Mouse (Mus musculus) gastrocnemius, adult 2 months (tissue): ENCODE measurements at regions not wholly inside any gene's neighbourhood (a gene's known extent, or its start where the extent isn't known, plus 50 kb on each side); places are given as distances from the start of the nearest gene placed in this dataset.
"Not testable (repeated sequence)": the region's sequence is repeated elsewhere in the genome, so short reads cannot be mapped to it uniquely, and the experiment has no call there.

ENCODE experiments used
- DNase-seq: peaks from one replicate; pipeline ENCODE4 v3.0.0; 2022
- H3K27ac ChIP-seq: fragments of 200-600 bp; 2 replicates; pipeline ENCODE4 v1.8.1; 2022; ENCODE audit warnings: mild to moderate bottlenecking
- H3K4me3 ChIP-seq: fragments of 200-600 bp; 2 replicates; pipeline ENCODE4 v1.8.1; 2022; ENCODE audit warnings: mild to moderate bottlenecking, moderate library complexity
- CTCF ChIP-seq: fragments of 200-600 bp; IDR thresholded peaks from 2 replicates; pipeline ENCODE4 v1.8.1; 2022; ENCODE audit warnings: antibody characterized with exemption, mild to moderate bottlenecking, moderate library complexity
- intact Hi-C: fragments of 180-260 bp; cut with DNase I; formaldehyde crosslinking; loops from one replicate; pipeline ENCODE4 v1.15.1; 2025

DNA sequence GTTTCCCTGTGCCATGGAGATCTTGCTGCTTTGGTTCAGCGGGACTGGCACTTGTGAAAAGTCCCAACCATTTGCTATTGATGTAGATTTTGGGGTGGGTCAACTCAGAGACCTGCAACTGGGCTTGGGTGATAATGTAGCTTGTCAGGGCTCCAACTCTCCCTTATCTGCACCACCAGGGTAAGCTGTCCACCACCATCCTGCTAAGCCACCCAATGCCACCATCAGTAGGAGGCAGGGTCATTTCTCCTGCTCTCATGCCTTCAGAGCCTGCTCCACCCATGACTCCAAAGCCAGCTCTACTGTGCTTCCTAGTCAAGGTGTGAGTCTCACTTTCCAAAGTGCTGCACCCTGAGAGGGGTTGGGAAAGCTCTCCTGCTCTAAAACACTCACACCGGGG is 776.2 kb downstream of the Diaph2 start:
- H3K4me3 ChIP-seq, result no peak overlapping the region
- TF ChIP-seq CTCF, result no peak
- intact Hi-C loops, result no loop called here
- H3K27ac ChIP-seq, result no peak overlapping the region
- DNase-seq, result no peak

DNA sequence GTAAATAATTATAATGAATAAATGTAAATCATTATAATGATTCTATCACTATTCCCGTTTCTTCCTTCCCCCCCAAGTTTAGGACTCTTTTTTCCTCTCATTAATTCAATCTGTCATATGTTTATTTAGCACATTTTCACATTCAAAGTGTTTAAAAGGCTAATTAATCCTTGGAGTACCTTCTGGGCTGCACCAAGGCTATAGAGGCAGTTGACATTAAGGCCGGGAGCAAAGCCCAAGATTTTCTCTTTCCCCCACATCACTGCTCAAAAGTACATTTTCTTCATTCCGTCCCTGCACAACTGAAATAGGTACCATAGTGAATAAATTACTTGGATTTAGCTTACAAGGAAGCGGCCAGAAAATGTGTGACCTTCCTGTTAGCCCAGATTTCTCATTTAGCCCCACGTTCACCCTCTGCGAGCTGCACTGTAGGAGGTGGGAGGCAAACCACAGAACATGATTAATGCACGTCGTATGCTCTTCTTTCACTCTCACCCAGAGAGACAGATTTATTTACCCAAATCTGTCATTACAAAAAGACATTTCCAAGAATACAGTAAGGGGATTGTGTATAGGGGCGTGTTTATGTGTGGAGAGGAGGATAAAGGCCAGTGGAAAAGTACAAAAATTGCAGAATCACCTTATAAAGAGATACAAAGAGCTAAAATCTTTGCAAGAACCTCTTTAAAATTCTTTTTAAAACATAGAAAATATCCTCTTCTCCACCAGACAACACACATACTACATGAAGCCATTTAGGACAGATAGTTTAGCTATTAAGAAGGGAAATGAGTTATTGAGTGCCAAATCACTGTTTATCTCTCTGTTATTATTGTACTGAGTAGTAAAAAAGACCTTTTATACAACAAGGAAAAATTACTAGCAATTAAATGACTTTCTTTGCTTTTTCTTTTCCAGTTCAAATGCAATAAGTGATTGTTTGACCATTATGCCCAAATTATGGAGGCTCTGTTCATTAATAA is 783.9 kb downstream of the Diaph2 start:
- intact Hi-C loops, result no loop called here
- no peak overlapping the region for H3K4me3 ChIP-seq
- no peak overlapping the region for H3K27ac ChIP-seq
- no peak for TF ChIP-seq CTCF
- no peak for DNase-seq

DNA sequence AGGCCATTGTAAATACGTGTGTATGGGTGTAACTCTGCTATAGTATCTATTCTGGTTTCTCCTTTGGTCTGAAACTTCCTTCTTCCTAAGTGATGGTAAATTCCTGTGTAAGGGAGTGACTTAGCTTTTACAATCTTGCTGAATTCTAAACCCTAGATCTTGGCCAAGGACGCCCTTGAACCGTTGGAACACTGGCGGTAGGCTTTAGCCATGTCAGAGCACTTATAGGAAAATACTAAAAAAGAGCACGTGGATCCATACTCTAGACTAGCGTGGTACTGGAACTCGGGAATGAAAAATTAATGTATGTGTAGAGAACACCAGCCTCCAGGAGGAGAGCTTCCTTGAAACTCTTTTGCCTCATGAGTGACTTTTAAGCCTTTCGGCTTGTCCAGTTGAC is 789.2 kb downstream of the Diaph2 start:
- H3K4me3 ChIP-seq, H3K27ac ChIP-seq, intact Hi-C loops, DNase-seq: not testable (repeated sequence)

DNA sequence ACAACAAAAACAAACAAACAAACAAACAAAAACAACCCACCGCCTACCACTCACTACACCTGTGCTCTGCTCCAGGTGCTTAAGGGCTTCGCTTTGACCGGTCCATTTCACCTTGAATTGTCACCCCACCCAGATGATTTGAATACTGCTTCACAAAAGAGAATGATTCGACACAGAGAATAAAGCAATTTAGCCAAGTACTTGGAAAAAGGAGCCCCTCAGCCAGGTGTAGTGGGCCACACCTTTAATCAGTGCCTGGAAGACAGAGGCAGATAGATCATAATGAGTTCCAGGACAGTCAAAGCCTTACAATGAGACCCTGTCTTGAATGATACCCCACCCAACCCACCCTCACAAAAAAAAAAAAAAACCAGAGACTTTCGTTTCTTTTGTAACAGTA is 798.5 kb downstream of the Diaph2 start:
- no peak overlapping the region for H3K4me3 ChIP-seq
- no peak for TF ChIP-seq CTCF
- DNase-seq, result no peak
- H3K27ac ChIP-seq, result no peak overlapping the region
- intact Hi-C loops, result no loop called here

DNA sequence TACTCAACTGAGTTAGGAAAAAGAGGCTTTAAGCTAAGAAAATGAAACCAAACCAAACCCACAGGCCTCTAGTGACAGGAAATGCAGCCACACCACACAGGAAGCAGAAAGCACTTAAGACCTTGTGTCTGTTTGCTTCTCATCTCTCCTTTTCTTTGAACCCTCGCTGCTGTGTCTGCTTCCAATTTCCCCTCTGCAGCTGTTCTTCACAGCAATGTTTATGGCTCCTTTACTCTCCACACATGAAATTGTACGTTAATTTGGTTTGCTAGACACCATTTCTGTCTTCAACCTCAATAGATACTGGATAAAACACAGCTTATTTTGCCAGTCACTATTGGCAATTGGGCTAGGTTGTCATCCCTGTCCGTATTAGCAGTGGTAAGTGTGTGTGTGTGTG is 799.7 kb downstream of the Diaph2 start:
- no peak overlapping the region for H3K27ac ChIP-seq
- intact Hi-C loops, result no loop called here
- H3K4me3 ChIP-seq, result no peak overlapping the region
- no peak for TF ChIP-seq CTCF
- DNase-seq, result no peak

DNA sequence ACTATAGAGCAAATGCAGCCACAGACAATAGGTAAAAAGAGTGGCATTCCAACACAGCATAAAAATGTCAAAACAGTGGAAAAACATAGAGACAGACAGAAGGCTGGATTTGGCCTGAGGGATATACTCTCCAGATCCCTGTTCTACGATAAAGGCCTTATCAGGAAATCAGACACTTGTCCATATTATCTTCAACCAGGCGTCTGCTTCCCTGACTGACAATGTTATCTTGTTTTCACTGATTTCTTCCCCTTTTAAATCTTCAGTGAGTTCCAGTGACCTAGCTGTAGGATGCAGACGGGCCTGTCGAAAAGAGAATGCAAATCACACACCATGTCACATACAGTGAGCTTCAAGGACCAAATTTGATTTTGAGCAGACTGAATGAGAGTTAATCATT is 800.4 kb downstream of the Diaph2 start:
- Histone ChIP-seq H3K27ac (no peak overlapping the region), H3K4me3 (no peak overlapping the region)
- TF ChIP-seq CTCF, result no peak
- no peak for DNase-seq
- intact Hi-C loops, result no loop called here

DNA sequence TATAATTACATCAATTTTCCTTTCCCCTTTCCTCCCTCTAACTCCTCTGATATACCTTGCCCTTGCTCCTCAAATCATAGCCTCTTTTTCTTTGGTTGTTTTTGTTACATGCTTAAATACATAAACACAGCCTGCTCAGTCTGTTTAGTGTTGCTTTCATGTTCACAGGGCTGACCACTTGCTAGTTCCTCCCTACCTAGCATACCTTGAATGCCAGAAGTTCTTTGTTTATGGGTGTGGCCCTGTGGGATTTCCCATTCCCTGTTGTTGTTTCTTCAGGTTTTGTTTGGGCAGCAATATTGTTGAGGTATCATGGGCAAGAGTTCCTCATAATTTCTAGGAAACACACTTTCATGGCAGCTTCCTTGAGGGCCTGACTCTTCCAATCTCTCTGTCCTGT is 807.7 kb downstream of the Diaph2 start:
- intact Hi-C loops, result no loop called here
- DNase-seq, result no peak
- no peak for TF ChIP-seq CTCF
- H3K27ac ChIP-seq, result no peak overlapping the region
- H3K4me3 ChIP-seq, result no peak overlapping the region

DNA sequence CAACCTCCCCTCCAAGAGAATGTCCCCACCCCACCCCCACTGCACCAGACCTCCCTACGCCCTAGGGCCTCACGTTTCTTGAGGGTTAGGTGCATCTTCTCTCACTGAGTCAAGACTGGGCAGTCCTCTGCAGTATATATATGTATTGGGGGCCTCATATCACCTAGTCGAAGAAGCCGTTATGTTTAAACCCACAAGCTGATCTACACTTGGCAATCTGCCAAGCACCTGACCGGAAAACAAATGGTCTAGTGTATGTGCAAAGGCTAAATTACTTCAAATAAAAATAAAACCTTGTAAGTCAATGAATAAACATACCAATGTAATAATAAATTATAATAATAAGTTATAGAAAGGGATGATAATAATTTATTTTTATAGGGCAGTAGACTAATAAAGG is 828.2 kb downstream of the Diaph2 start:
- DNase-seq, result no peak
- no peak for TF ChIP-seq CTCF
- intact Hi-C loops, result no loop called here
- Histone ChIP-seq H3K27ac (no peak overlapping the region), H3K4me3 (no peak overlapping the region)

DNA sequence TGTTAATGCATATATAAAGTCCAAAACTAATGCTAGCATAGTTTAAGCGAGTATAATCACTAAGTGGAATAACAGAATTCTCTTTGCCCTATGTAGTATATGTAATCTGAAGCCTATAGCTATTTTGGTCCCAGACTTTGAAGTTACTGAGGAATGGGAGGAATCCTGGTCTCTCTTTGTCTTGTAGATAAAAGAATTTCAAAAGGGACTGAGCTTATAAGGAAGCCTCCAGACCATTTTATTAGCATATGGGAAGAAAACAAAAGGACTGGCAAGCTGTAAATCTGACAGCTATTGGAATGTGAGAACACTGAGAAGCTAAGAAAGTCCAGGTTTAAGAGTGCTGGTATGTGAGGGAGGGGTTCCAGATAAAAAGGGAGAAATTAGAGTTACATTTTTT is 847.1 kb downstream of the Diaph2 start:
- intact Hi-C loops, result no loop called here
- no peak overlapping the region for H3K4me3 ChIP-seq
- TF ChIP-seq CTCF, result no peak

DNA sequence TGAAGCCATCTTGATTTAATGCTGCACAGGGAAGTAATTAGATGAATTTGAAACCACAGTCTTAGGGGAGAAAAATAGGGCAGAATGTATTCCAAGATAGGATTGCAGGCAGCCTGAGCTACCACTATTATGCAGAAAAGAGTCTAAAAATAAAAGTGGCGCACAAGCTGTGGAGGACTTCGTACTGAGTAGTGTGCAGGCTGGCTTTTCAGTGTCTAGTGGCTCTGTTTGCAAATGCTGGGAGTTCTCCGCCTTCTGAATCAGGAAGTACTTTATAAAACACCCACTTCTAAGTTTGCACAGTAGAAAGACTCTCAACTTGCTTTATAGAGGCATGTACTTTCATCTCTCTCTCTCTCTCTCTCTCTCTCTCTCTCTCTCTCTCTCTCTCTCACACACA is 852.4 kb downstream of the Diaph2 start:
- Histone ChIP-seq H3K27ac (no peak overlapping the region), H3K4me3 (no peak overlapping the region)
- TF ChIP-seq CTCF, result no peak
- intact Hi-C loops, result no loop called here
- DNase-seq, result no peak

More for the DNA sequence above, 847.1 kb downstream of the Diaph2 start:
- H3K27ac ChIP-seq, result no peak overlapping the region
- DNase-seq, result no peak

DNA sequence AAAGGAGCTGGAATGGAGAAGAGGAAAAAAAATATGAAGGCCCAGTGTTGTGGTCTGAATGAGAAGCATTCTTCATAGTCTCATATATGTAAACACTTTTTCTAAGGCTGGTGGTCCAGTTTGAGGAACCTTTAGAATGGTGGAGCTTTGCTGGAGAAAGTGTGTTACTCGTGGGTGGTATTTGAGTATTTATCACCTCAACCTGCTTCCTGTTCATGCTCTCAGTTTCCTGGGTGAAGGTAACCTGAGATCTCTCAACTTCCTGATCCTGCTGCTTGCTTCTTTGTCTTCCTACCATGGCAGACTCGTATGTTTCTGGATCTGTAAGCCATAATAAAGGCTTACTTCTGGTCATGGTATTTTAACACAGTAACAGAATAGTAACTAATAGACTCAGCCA is 889.0 kb downstream of the Diaph2 start:
- TF ChIP-seq CTCF, result no peak
- no peak for DNase-seq
- intact Hi-C loops, result loop anchor here (5.0 kb wide), 1 partner anchor 1044 kb away; no protein-coding TSS in a partner anchor
- Histone ChIP-seq H3K4me3 (no peak overlapping the region), H3K27ac (no peak overlapping the region)

DNA sequence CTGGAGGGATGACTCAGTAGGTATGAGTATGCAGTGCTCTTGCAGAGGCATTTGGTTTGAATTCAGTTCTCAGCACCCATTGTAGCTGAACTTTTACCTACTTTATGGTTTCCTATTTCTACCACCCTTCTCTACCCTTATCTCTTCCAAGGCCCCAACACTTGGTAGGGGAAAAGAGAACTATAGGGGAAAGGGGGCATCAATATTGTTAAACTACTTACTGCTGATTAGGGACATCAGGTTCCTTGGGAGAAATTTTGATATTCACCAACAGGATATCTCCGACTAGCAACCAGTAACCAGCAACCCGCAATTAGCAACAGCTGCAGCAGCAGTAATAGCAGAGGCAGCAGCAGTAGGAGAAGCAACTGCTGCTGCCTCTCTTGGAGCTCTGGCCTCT is 906.3 kb downstream of the Diaph2 start:
- no peak for DNase-seq
- no peak overlapping the region for H3K27ac ChIP-seq
- no peak overlapping the region for H3K4me3 ChIP-seq
- no peak for TF ChIP-seq CTCF
- intact Hi-C loops, result no loop called here

DNA sequence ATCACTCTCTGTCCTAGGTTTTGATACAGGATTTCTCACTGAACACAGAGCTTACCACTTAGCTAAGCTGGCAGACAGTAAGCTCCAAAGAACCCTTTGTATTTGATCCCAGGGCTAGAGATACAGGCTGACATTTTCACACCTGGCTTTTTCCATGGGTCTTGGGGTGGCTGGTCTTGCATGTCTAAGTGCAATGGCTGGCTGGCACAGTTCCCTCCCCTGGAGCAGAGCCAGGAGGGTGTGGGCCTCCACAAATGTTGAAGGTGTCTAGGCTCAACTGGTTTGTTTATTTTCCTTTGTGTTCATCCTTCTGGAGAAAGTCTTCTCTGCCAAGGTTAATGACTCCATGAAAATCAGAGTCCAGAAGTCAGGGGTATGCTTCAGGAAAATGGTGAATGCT is 934.8 kb downstream of the Diaph2 start:
- DNase-seq, result no peak
- TF ChIP-seq CTCF, result no peak
- Histone ChIP-seq H3K4me3 (no peak overlapping the region), H3K27ac (no peak overlapping the region)
- intact Hi-C loops, result no loop called here

DNA sequence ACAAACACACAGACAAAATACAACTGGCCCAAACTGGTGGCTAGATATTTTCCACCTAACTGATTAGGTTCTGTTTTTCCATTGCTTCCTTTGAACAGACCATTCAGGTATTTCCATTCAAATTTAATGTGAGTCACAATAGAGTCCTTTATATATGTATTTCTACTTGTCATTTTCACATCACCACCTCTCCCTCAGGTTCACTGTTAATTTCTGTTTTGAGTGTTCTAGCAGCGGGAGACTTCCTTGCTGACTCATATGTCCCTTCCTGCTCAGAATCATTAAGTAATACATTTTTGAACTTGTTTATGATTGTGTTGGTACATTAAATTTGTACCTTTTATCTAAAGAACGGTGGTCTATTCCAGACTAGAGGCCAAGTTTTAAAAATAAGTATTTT is 959.4 kb downstream of the Diaph2 start:
- H3K27ac ChIP-seq, result no peak overlapping the region
- no peak overlapping the region for H3K4me3 ChIP-seq
- no peak for TF ChIP-seq CTCF
- DNase-seq, result no peak
- intact Hi-C loops, result no loop called here

DNA sequence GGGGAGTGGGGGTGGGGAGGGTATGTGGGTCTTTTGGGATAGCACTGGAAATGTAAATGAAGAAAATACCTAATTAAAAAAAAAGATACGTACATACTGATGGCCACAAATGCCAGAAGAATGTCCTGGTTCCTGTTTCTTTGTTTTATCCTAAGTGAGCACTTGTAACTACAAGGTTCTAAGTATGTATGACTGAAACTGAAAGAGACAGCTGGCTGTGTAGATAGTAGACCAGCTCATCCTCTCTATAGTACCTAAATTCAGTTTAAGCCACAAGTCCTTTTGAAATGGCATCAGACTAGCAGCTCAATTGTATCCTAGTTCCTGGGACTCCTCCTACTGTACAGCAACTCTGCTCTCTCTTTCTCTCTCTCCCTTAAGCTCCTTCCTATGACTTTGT is 994.6 kb downstream of the Diaph2 start:
- DNase-seq, intact Hi-C loops, H3K27ac ChIP-seq, H3K4me3 ChIP-seq: not testable (repeated sequence)
